Mouse (Mus musculus) lung, adult 2 months (tissue): Measurements from ENCODE around the gene Ywhae. TPM values are rescaled to one million over a fixed set of nuclear protein-coding genes. Genes with fewer than 3 reads are reported as not detected.
A peak's percentile ranks its signal among the peaks of the same experiment; 100 is the strongest.

ENCODE experiments used
- DNase-seq: peaks from one replicate; pipeline ENCODE4 v3.0.0; 2022
- H3K4me1 ChIP-seq: fragments of 200-500 bp; 2 replicates; pipeline ENCODE4 v1.6.1; 2011; ENCODE audit warnings: low read length; ENCODE audit not compliant: control insufficient read depth, insufficient read depth
- H3K4me3 ChIP-seq: fragments of 200-500 bp; replicated peaks from 2 replicates; pipeline ENCODE3; 2011; ENCODE audit warnings: low read depth, mild to moderate bottlenecking, control low read depth, low read length; ENCODE audit errors: extremely low read depth
- CTCF ChIP-seq: fragments of 200-500 bp; IDR thresholded peaks from 2 replicates; pipeline ENCODE4 v1.5.1; 2011; ENCODE audit warnings: mild to moderate bottlenecking, low read length, control low read depth; ENCODE audit not compliant: insufficient read depth
- POLR2A ChIP-seq: fragments of 200-500 bp; IDR thresholded peaks from 2 replicates; pipeline ENCODE4 v1.6.1; 2011; ENCODE audit warnings: low read depth, mild to moderate bottlenecking, control low read depth, low read length, borderline replicate concordance; ENCODE audit errors: extremely low read depth
- WGBS: fragments of 180-500 bp; shearing (Covaris S2); methylation state at CpG from one replicate; pipeline ENCODE4 v1.1.7; 2018; 5-methylcytosine and 5-hydroxymethylcytosine counted together
- polyA plus RNA-seq: library from polyadenylated mRNA; depleted of rRNA; stranded (reverse); fragments of >200 nt; gene quantifications from 2 replicates; pipeline ENCODE4 v1.2.3, GENCODE M21; 2012

Gene Ywhae
- polyA plus RNA-seq, 1 experiment = 177 TPM

- TF ChIP-seq POLR2A (no peak), CTCF (no peak)
- Histone ChIP-seq H3K4me3 (no peak overlapping the region), H3K4me1 (peaks cover 9% of the 10 kb centered on the region)
- DNase-seq = no peak
- 90% methylated on average over 1 of the region's 1 CpGs for WGBS
These were observed 25.9 kb downstream of the Ywhae start for GRCm38 (mm10) chr11:75758553-75758952.

GRCm38 (mm10) chr11:75760785-75761184 lies 28.1 kb downstream of the Ywhae start:
- H3K4me3 ChIP-seq = no peak overlapping the region
- TF ChIP-seq CTCF (no peak), POLR2A (no peak)
- H3K4me1 ChIP-seq = peaks cover 4% of the 10 kb centered on the region
- WGBS = 85% methylated on average over 5 of the region's 5 CpGs
- DNase-seq = no peak

- 43% methylated on average over 2 of the region's 2 CpGs for WGBS
- Histone ChIP-seq H3K4me3 (no peak overlapping the region), H3K4me1 (peaks cover 4% of the 10 kb centered on the region)
- no peak for TF ChIP-seq POLR2A
- no peak for TF ChIP-seq CTCF
- no peak for DNase-seq
These were observed 30.0 kb downstream of the Ywhae start for GRCm38 (mm10) chr11:75762708-75763107.

GRCm38 (mm10) chr11:75764521-75765023 lies 31.9 kb downstream of the Ywhae start:
- no peak for DNase-seq
- TF ChIP-seq CTCF (no peak), POLR2A (no peak)
- WGBS = 77% methylated on average over 4 of the region's 4 CpGs

GRCm38 (mm10) chr11:75765161-75765560 lies 32.5 kb downstream of the Ywhae start:
- Histone ChIP-seq H3K4me1 (peaks cover 8% of the 10 kb centered on the region), H3K4me3 (no peak overlapping the region)
- WGBS = 72% methylated on average over 8 of the region's 8 CpGs
- no peak for DNase-seq
- TF ChIP-seq POLR2A (no peak), CTCF (no peak)

More at GRCm38 (mm10) chr11:75764521-75765023, 31.9 kb downstream of the Ywhae start:
- Histone ChIP-seq H3K4me3 (no peak overlapping the region), H3K4me1 (peaks cover 8% of the 10 kb centered on the region)

- WGBS = 49% methylated on average over 2 of the region's 2 CpGs
- TF ChIP-seq CTCF = no peak
- no peak for TF ChIP-seq POLR2A
- Histone ChIP-seq H3K4me3 (no peak overlapping the region), H3K4me1 (peaks cover 8% of the 10 kb centered on the region)
- DNase-seq = no peak
These were observed 34.3 kb downstream of the Ywhae start for GRCm38 (mm10) chr11:75767014-75767413.

- WGBS = 37% methylated on average over 6 of the region's 6 CpGs
- TF ChIP-seq POLR2A = no peak
- no peak for TF ChIP-seq CTCF
- H3K4me3 ChIP-seq = no peak overlapping the region
- H3K4me1 ChIP-seq = peaks cover 6% of the 10 kb centered on the region
- no peak for DNase-seq
These were observed 35.7 kb downstream of the Ywhae start for GRCm38 (mm10) chr11:75768091-75768989.

GRCm38 (mm10) chr11:75769206-75769605 lies 36.5 kb downstream of the Ywhae start:
- WGBS = under 1% methylated on average over 23 of the region's 23 CpGs
- TF ChIP-seq CTCF (peak; percentile 67), POLR2A (no peak)
- Histone ChIP-seq H3K4me3 (peak overlapping the region; percentile 30), H3K4me1 (peaks cover 4% of the 10 kb centered on the region)
- peak; percentile 81 for DNase-seq

- Histone ChIP-seq H3K4me1 (peaks cover 4% of the 10 kb centered on the region), H3K4me3 (no peak overlapping the region)
- no peak for DNase-seq
- no peak for TF ChIP-seq POLR2A
- no peak for TF ChIP-seq CTCF
- 71% methylated on average over 5 of the region's 5 CpGs for WGBS
These were observed 39.9 kb downstream of the Ywhae start for GRCm38 (mm10) chr11:75772562-75772961.

- H3K4me1 ChIP-seq = no peaks in the 10 kb centered on the region
These were observed 43.2 kb downstream of the Ywhae start for GRCm38 (mm10) chr11:75775919-75776318.

More at GRCm38 (mm10) chr11:75775919-75776318, 43.2 kb downstream of the Ywhae start:
- TF ChIP-seq CTCF (no peak), POLR2A (no peak)
- 88% methylated on average over 1 of the region's 1 CpGs for WGBS
- DNase-seq = no peak
- no peak overlapping the region for H3K4me3 ChIP-seq
